Mouse (Mus musculus) liver, embryonic 14.5 days (tissue): Measurements from ENCODE around the gene Chil1.

Source experiments
- CTCF ChIP-seq: IDR thresholded peaks from 2 replicates; pipeline ENCODE4 v1.5.1; 2016; ENCODE audit warnings: antibody characterized with exemption, low read depth, control low read depth
- EP300 ChIP-seq: IDR thresholded peaks from 2 replicates; pipeline ENCODE4 v1.6.1; 2016; ENCODE audit warnings: antibody characterized with exemption, low read depth

DNA sequence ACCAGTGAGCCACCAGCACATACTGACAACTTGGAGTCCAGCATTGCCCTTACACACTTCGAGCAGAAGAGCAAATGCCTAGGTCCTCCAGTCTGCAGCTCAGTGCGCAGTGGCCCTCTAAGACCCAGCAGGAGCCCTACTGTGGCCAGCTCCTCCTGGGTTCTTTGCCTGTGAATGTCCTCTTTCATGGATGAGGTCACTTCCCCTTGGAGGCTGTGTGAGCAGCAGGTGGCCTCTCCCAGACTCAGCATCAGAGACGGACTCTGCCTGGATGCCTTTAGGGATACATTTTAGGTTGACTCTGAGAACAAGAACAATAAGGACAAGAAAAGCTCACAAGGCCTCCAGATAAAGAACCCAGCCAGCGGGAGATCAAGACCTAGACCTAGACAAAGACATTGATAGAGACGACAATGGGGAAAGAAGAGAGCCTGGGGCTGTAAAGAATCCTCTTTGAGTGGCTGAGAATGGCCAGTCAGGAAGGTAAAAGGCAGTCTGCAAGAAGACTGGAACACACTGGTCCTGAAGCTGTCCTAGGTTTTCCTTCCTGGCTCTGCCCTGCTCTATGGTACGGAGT lies 28.3 kb downstream of the Chil1 start:
- TF ChIP-seq CTCF (no peak), EP300 (no peak)
